Mouse (Mus musculus) bone marrow macrophage, adult 2 months (primary cell): ENCODE results near the gene Efs.

Experiments
- CTCF ChIP-seq: IDR thresholded peaks from 2 replicates; pipeline ENCODE4 v1.5.1; 2012; ENCODE audit warnings: low read depth, mild to moderate bottlenecking, low read length, moderate library complexity
- POLR2A ChIP-seq: IDR thresholded peaks from 2 replicates; pipeline ENCODE4 v1.6.1; 2012; ENCODE audit warnings: mild to moderate bottlenecking, low read depth, low read length, borderline replicate concordance

GRCm38 (mm10) chr14:54945975-54946704 lies 20.2 kb upstream of the Efs start:
- TF ChIP-seq CTCF (no peak), POLR2A (no peak)
